Mouse (Mus musculus) lung, postnatal 14 days (tissue): Measurements from ENCODE around the gene Mpig6b.

ENCODE experiments used
- DNase-seq: peaks from one replicate; pipeline ENCODE4 v3.0.0; 2021

Mpig6b gene

GRCm38 (mm10) chr17:35015296-35015695, 50.7 kb downstream of the Mpig6b start:
- no peak for DNase-seq

- no peak for DNase-seq
Observed at GRCm38 (mm10) chr17:35013221-35013620, 52.8 kb downstream of the Mpig6b start.
